Mouse (Mus musculus) ES-Bruce4 (cell line): ENCODE results near the gene Tnnt1. TPM values are rescaled to one million over a fixed set of nuclear protein-coding genes. Genes with fewer than 3 reads are reported as not detected.
"Not testable (repeated sequence)": the region's sequence is repeated elsewhere in the genome, so short reads cannot be mapped to it uniquely, and the experiment has no call there.

Experiments
- H3K27ac ChIP-seq: 2 replicates; pipeline ENCODE4 v1.5.1; 2012; ENCODE audit warnings: low read length, inconsistent platforms; ENCODE audit not compliant: insufficient read depth
- H3K27me3 ChIP-seq: 2 replicates; pipeline ENCODE4 v1.6.1; 2012; ENCODE audit warnings: mild to moderate bottlenecking, low read length, inconsistent platforms; ENCODE audit not compliant: control insufficient read depth, poor library complexity, insufficient read depth, severe bottlenecking
- H3K36me3 ChIP-seq: 2 replicates; pipeline ENCODE4 v1.6.1; 2012; ENCODE audit warnings: inconsistent platforms, mild to moderate bottlenecking, low read length, moderate library complexity; ENCODE audit not compliant: control insufficient read depth, poor library complexity, insufficient read depth, severe bottlenecking
- H3K4me1 ChIP-seq: one replicate; pipeline ENCODE4 v1.8.1; 2011; ENCODE audit warnings: low read length; ENCODE audit not compliant: control insufficient read depth, insufficient read depth
- H3K4me3 ChIP-seq: 2 replicates; pipeline ENCODE4 v1.5.1; 2011; ENCODE audit warnings: low read depth, mild to moderate bottlenecking, low read length
- H3K9ac ChIP-seq: 2 replicates; pipeline ENCODE4 v1.6.1; 2012; ENCODE audit warnings: low read depth, mild to moderate bottlenecking, inconsistent platforms; ENCODE audit not compliant: poor library complexity, severe bottlenecking
- H3K9me3 ChIP-seq: replicated peaks from 2 replicates; pipeline ENCODE4 v1.6.1; 2012; ENCODE audit warnings: mild to moderate bottlenecking, low read length, inconsistent platforms; ENCODE audit not compliant: control insufficient read depth, poor library complexity, insufficient read depth, severe bottlenecking
- CTCF ChIP-seq: IDR thresholded peaks from one replicate; pipeline ENCODE4 v1.8.1; 2011; ENCODE audit warnings: low read depth, low read length
- EP300 ChIP-seq: IDR thresholded peaks from 2 replicates; pipeline ENCODE4 v1.6.1; 2011; ENCODE audit warnings: low read depth, low read length; ENCODE audit not compliant: insufficient read depth
- POLR2A ChIP-seq: IDR thresholded peaks from one replicate; pipeline ENCODE4 v1.8.1; 2011; ENCODE audit warnings: low read length; ENCODE audit not compliant: insufficient read depth
- polyA plus RNA-seq: library from polyadenylated mRNA; stranded (reverse); fragments of >200 nt; gene quantifications from 2 replicates; pipeline ENCODE4 v1.2.4, GENCODE M21; 2011; ENCODE audit warnings: low read depth; ENCODE audit not compliant: missing spikeins, insufficient read depth, insufficient read length

The Tnnt1 gene
- polyA plus RNA-seq, 1 experiment = 20.7 TPM

DNA sequence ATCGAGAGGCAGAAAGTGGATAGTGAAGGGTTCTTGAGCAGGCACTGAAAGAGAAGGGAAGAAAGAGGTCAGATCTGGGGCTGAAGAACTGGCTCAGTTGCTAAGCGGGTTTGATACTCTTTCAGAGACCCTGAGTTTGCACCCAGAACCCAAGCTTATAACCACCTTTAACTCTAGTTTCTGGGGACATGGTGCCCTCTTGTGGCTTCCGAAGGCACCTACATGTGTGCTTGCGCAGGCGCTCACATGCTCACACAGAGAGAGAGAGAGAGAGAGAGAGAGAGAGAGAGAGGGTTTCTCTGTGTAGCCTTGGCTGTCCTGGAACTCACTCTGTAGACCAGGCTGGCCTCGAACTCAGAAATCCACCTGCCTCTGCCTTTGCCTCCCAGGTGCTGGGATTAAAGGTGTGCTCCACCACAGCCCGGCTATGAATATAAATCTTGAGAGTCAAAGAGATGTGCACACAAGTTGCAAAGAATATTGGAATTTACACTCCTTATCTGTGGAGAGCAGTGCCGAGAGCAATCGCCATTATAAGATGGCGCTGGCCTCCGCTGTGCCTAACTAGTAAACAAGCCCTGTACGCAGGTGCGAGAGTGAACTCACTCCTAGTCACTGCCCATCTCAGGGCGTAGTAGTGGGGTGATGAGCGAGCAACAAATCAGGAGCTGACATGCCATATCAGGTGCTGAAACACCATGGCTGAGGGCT, 8.2 kb upstream of the Tnnt1 start, which contains the start of gene Tnni3:
TSS of gene Tnni3 (minus strand) at position 18 of the 711 bp plus-strand sequence.
- H3K27me3 ChIP-seq, H3K9me3 ChIP-seq, H3K36me3 ChIP-seq, H3K27ac ChIP-seq, H3K4me3 ChIP-seq, H3K9ac ChIP-seq, H3K4me1 ChIP-seq: not testable (repeated sequence)
- peak; percentile 62 for TF ChIP-seq CTCF

DNA sequence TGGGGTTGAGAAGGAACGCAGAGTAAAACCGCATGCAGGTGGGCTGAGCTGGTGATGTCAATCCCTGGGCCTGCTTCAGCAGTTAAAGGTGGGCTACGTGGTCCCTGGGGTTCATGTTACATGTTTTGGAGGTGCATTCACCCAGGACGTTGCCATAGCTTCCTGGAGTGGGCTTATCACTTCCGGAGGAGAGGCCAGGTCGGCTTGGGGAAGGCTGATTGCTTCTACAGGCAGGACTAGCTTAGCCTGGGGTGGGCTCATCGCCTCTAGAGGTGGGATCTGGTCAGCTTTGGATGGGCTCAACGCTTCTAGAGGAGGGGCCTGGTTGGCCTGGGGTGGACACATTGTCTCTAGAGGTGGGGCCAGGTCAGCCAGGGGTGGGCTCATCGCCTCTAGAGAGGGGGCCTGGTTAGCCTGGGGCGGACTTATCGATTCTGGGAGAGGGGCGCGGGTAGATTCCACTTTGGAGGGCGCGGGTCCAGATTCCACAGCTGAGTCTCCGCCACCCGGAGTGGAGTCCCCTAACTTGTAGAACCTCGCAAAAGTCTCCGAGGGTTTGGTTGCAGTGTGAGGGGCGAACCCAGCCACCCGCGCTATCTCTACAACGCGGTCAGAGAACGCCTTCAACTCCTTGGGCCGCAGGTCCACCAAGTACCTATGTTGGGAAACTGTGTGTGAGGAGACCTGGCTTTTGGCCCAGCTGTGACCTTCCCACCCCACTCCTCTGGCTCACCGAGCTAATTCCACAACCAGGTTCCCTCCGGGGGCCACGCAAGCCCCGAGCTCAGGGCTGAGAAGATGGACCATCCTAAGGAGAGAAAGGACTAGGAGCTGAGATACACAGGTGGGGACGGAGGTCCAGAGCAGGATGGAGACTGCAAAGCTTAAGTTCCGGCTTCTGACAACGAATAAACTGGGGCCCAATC, 7.3 kb upstream of the Tnnt1 start:
- Histone ChIP-seq H3K9ac (no peak overlapping the region), H3K9me3 (no peaks in the 10 kb centered on the region), H3K4me3 (no peak overlapping the region), H3K36me3 (no peaks in the 10 kb centered on the region), H3K27me3 (no peaks in the 10 kb centered on the region), H3K4me1 (peaks cover 3% of the 10 kb centered on the region), H3K27ac (no peak overlapping the region)
- TF ChIP-seq POLR2A (no peak), CTCF (no peak), EP300 (no peak)

- peaks cover 3% of the 10 kb centered on the region for H3K4me1 ChIP-seq
- TF ChIP-seq CTCF (no peak), POLR2A (no peak), EP300 (no peak)
- H3K4me3 ChIP-seq = no peak overlapping the region
- no peaks in the 10 kb centered on the region for H3K36me3 ChIP-seq
- no peak overlapping the region for H3K9ac ChIP-seq
- H3K27me3 ChIP-seq = no peaks in the 10 kb centered on the region
- no peak overlapping the region for H3K27ac ChIP-seq
- no peaks in the 10 kb centered on the region for H3K9me3 ChIP-seq
Measured at GRCm38 (mm10) chr7:4522292-4522691, 6.1 kb upstream of the Tnnt1 start.

DNA sequence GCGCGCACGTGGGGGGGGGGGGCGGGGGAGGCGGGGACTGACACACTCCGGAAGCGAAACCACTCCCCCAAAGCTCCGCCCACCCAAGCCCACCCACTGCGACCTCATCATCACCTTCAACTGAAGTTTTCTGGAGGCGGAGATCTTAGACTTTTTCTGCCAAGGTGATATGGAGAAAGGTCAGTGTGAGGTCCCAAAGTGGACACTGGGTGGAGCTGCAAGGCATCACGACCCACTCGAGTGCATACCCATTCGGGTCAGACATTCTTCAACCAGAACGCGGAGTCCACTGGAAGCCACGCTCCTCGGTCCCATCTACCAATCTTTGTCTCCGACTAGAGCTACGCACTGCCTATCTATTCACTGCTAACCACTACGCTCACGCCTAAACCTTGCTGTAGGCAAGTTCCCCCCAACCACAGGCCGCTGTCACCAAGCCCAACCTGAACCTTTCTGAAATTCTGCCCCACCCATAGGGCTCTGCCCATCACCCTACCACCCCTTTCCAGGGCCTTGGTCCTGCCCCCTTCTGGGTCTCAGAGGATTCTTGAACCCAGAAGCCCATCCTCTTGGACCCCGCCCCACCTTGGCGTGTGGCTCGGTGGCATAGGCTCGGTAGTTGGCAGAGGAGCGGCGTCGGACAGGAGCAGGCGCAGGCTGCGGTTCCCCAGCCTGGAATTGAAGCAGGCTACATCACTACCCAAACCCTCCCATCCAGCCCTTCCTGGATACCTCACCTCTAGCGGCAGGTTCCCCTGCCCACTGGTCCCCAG, 5.2 kb upstream of the Tnnt1 start:
- Histone ChIP-seq H3K27me3 (no peaks in the 10 kb centered on the region), H3K36me3 (no peaks in the 10 kb centered on the region), H3K27ac (no peak overlapping the region), H3K9me3 (no peaks in the 10 kb centered on the region), H3K4me1 (peaks cover 3% of the 10 kb centered on the region), H3K4me3 (no peak overlapping the region), H3K9ac (no peak overlapping the region)
- TF ChIP-seq POLR2A = no peak
- TF ChIP-seq EP300 = no peak
- no peak for TF ChIP-seq CTCF

- no peak overlapping the region for H3K4me3 ChIP-seq
- H3K9me3 ChIP-seq = no peaks in the 10 kb centered on the region
- no peak overlapping the region for H3K9ac ChIP-seq
Measured at GRCm38 (mm10) chr7:4518487-4518886, 2.3 kb upstream of the Tnnt1 start.

More at GRCm38 (mm10) chr7:4518487-4518886, 2.3 kb upstream of the Tnnt1 start:
- H3K27ac ChIP-seq = no peak overlapping the region
- TF ChIP-seq EP300 (no peak), POLR2A (no peak), CTCF (no peak)
- peaks cover 4% of the 10 kb centered on the region for H3K4me1 ChIP-seq
- H3K36me3 ChIP-seq = no peaks in the 10 kb centered on the region
- H3K27me3 ChIP-seq = no peaks in the 10 kb centered on the region
